Mouse (Mus musculus): ENCODE results near the gene Kmt2e. TPM values are rescaled to one million over a fixed set of nuclear protein-coding genes. Genes with fewer than 3 reads are reported as not detected.

Kmt2e gene
- total and polyA plus RNA-seq, 3 experiments, result 7.2 to 29.7 (median 21.3) TPM

DNA sequence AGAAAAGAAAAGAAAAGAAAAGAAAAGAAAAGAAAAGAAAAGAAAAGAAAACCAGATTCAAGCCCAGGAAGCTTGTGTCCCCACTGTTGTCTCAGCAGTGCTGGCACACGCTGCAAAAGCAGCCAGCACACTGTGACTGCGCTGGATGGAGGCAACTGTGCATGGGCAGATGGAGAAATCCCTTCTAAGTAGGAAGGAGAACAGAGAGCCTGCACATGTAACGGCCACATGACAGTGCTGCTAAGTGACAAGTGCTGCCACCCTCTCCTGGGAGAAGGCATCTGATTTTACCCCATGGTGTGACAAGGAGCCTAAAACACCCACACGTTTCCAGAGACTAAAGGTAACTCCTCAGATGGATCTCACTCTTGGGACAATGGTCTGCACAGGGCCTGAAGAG is 83.6 kb downstream of the Kmt2e start:
- Histone ChIP-seq H3K9me3 (replicated peaks; ENCODE audit: low read length) (no peaks in the 10 kb centered on the region), H3K4me3 (replicated peaks in 1 of 3; ENCODE audit: low read depth in 2 of 3, low read length in 2 of 3, poor library complexity in 1 of 3) (no peak overlapping the region), H3K4me1 (ENCODE audit: control insufficient read depth in 1 of 2, insufficient read depth in 2 of 2) (peaks cover 4 to 20% of the 10 kb centered on the region in 2 experiments; a peak in 2 of 4 replicates), H3K9ac (ENCODE audit: insufficient read depth, low read depth) (no peak overlapping the region), H3K27ac (ENCODE audit: insufficient read depth, low read depth) (no peak overlapping the region), H3K27me3 (replicated peaks) (no peaks in the 10 kb centered on the region), H3K36me3 (replicated peaks in 1 of 2; ENCODE audit: control insufficient read depth in 1 of 2, insufficient read depth in 1 of 2, low read length in 1 of 2) (peaks cover 48 to 87% of the 10 kb centered on the region in 2 experiments), H3K79me2 (replicated peaks; ENCODE audit: control insufficient read depth, extremely low read depth, insufficient read depth, poor library complexity, severe bottlenecking) (no peaks in the 10 kb centered on the region), H3K4me2 (ENCODE audit: insufficient read depth, low read depth, poor library complexity, severe bottlenecking) (no peak overlapping the region)
- no peak for TF ChIP-seq USF2 (conservative IDR thresholded peaks at IDR 0.05; ENCODE audit: low read depth, low read length)
- TF ChIP-seq SMC3 (IDR thresholded peaks at IDR 0.05; ENCODE audit: low read depth, low read length), result no peak
- TF ChIP-seq ETS1 (conservative IDR thresholded peaks at IDR 0.05; ENCODE audit: low read depth, low read length), result no peak
- no peak for TF ChIP-seq SIN3A (IDR thresholded peaks at IDR 0.05; ENCODE audit: low read length)
- TF ChIP-seq ZC3H11A (IDR thresholded peaks at IDR 0.05; ENCODE audit: low read depth, low read length), result no peak
- no peak for TF ChIP-seq HCFC1 (IDR thresholded peaks at IDR 0.05; ENCODE audit: low read depth, low read length)
- no peak for TF ChIP-seq BHLHE40 (IDR thresholded peaks at IDR 0.05; ENCODE audit: low read depth, low read length)
- TF ChIP-seq MEF2A (IDR thresholded peaks at IDR 0.05; ENCODE audit: borderline replicate concordance, low read depth, low read length), result no peak
- TF ChIP-seq UBTF (IDR thresholded peaks at IDR 0.05; ENCODE audit: low read depth, low read length), result no peak
- TF ChIP-seq TCF12 (IDR thresholded peaks at IDR 0.05; ENCODE audit: low read depth, low read length), result no peak
- TF ChIP-seq NRF1 (IDR thresholded peaks at IDR 0.05; ENCODE audit: low read depth, low read length), result no peak
- TF ChIP-seq CTCF (conservative IDR thresholded peaks at IDR 0.05 in 1 of 2, IDR thresholded peaks at IDR 0.05 in 1 of 2; ENCODE audit: low read depth in 2 of 2, low read length in 2 of 2), result no peak
- TF ChIP-seq RCOR1 (conservative IDR thresholded peaks at IDR 0.05; ENCODE audit: low read depth, low read length), result no peak
- TF ChIP-seq RAD21 (IDR thresholded peaks at IDR 0.05; ENCODE audit: low read depth, low read length), result no peak
- no peak for TF ChIP-seq POLR2AphosphoS2 (IDR thresholded peaks at IDR 0.05; ENCODE audit: low read depth, low read length)
- no peak for TF ChIP-seq ZNF384 (IDR thresholded peaks at IDR 0.05; ENCODE audit: low read depth, low read length)
- no peak for TF ChIP-seq POLR2A (IDR thresholded peaks at IDR 0.05; ENCODE audit: low read depth, low read length)
- no peak for DNase-seq (ENCODE audit: extremely low read depth)
- in situ Hi-C loops (cut with MboI; ENCODE audit: low pct_ligation_motif_present, low pct_unique_long_range_greater_than_20kb, low sequenced_read_pairs), result loop anchor here (10.0 kb wide), 2 partner anchors 137 to 197 kb away; no protein-coding TSS in a partner anchor
- dilution Hi-C loops (cut with MboI; ENCODE audit: extremely low pct_ligation_motif_present, extremely low pct_unique_long_range_greater_than_20kb, low sequenced_read_pairs), result no loop called here

DNA sequence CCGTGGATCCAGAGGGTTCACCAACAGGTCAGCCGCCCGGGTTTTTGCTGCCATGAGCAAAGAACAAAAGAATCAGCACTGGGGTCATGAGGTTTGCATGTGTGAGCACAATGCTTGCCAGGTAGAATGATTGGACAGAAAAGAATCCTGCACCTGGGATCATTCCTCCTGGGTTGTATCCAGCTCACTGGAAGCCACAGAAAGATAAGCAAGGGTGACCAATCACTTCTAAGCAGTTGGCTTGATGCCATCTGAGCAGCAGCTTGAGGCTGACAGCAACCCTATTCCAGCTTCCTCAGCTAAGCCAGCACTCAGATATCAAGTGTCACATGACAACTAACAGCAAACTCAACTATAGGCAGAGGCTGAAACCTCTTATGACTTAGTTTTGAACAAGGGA is 84.4 kb downstream of the Kmt2e start:
- TF ChIP-seq CTCF (conservative IDR thresholded peaks at IDR 0.05 in 1 of 2, IDR thresholded peaks at IDR 0.05 in 1 of 2; ENCODE audit: low read depth in 2 of 2, low read length in 2 of 2) (no peak), USF2 (conservative IDR thresholded peaks at IDR 0.05; ENCODE audit: low read depth, low read length) (no peak), CHD1 (IDR thresholded peaks at IDR 0.05; ENCODE audit: low read depth, low read length) (no peak), ZKSCAN1 (IDR thresholded peaks at IDR 0.05; ENCODE audit: borderline replicate concordance, low read depth, low read length) (no peak), ETS1 (conservative IDR thresholded peaks at IDR 0.05; ENCODE audit: low read depth, low read length) (no peak), MAX (IDR thresholded peaks at IDR 0.05; ENCODE audit: low read length) (no peak), IRF4 (IDR thresholded peaks at IDR 0.05; ENCODE audit: low read depth, low read length) (no peak), JUN (IDR thresholded peaks at IDR 0.05; ENCODE audit: insufficient read depth, low read depth, low read length) (no peak), CHD2 (IDR thresholded peaks at IDR 0.05; ENCODE audit: low read length) (no peak), TBP (conservative IDR thresholded peaks at IDR 0.05; ENCODE audit: low read depth, low read length) (no peak), SIN3A (IDR thresholded peaks at IDR 0.05; ENCODE audit: low read length) (no peak), RAD21 (IDR thresholded peaks at IDR 0.05; ENCODE audit: low read depth, low read length) (no peak), USF1 (IDR thresholded peaks at IDR 0.05; ENCODE audit: low read depth, low read length) (no peak), MYC (IDR thresholded peaks at IDR 0.05; ENCODE audit: low read depth, low read length) (no peak), MXI1 (IDR thresholded peaks at IDR 0.05; ENCODE audit: low read depth, low read length) (no peak), HCFC1 (IDR thresholded peaks at IDR 0.05; ENCODE audit: low read depth, low read length) (no peak), POLR2A (IDR thresholded peaks at IDR 0.05; ENCODE audit: low read depth, low read length) (no peak)
- Histone ChIP-seq H3K4me2 (ENCODE audit: insufficient read depth, low read depth, poor library complexity, severe bottlenecking) (no peak overlapping the region), H3K9ac (ENCODE audit: insufficient read depth, low read depth) (no peak overlapping the region), H3K27ac (ENCODE audit: insufficient read depth, low read depth) (no peak overlapping the region), H3K79me2 (replicated peaks; ENCODE audit: control insufficient read depth, extremely low read depth, insufficient read depth, poor library complexity, severe bottlenecking) (no peaks in the 10 kb centered on the region), H3K27me3 (replicated peaks) (no peaks in the 10 kb centered on the region), H3K4me3 (replicated peaks in 1 of 3; ENCODE audit: low read depth in 2 of 3, low read length in 2 of 3, poor library complexity in 1 of 3) (no peak overlapping the region), H3K4me1 (ENCODE audit: control insufficient read depth in 1 of 2, insufficient read depth in 2 of 2) (peaks cover 4 to 20% of the 10 kb centered on the region in 2 experiments; a peak in 2 of 4 replicates), H3K36me3 (replicated peaks in 1 of 2; ENCODE audit: control insufficient read depth in 1 of 2, insufficient read depth in 1 of 2, low read length in 1 of 2) (peaks cover 40 to 82% of the 10 kb centered on the region in 2 experiments), H3K9me3 (replicated peaks; ENCODE audit: low read length) (no peaks in the 10 kb centered on the region)
- in situ Hi-C loops (cut with MboI; ENCODE audit: low pct_ligation_motif_present, low pct_unique_long_range_greater_than_20kb, low sequenced_read_pairs), result loop anchor here (10.0 kb wide), 2 partner anchors 136 to 196 kb away; no protein-coding TSS in a partner anchor
- dilution Hi-C loops (cut with MboI; ENCODE audit: extremely low pct_ligation_motif_present, extremely low pct_unique_long_range_greater_than_20kb, low sequenced_read_pairs), result no loop called here
- no peak for DNase-seq (ENCODE audit: extremely low read depth)

Data from CH12.LX (cell line).